Mouse (Mus musculus) CH12.LX (cell line): ENCODE data around the gene Btbd9.

ENCODE experiments used
- CHD1 ChIP-seq: IDR thresholded peaks from 2 replicates; pipeline ENCODE4 v1.6.1; 2012; ENCODE audit warnings: low read depth, low read length, improper control_type of control experiment, inconsistent platforms
- CHD2 ChIP-seq: IDR thresholded peaks from 2 replicates; pipeline ENCODE4 v1.6.1; 2011; ENCODE audit warnings: low read length, improper control_type of control experiment
- CTCF ChIP-seq, 2 experiments: IDR thresholded peaks in 1 of 2; conservative IDR thresholded peaks in 1 of 2; 2 replicates each; pipeline ENCODE4 v1.5.1; 2011 to 2012; ENCODE audit warnings: low read depth in 2 of 2, low read length in 2 of 2, improper control_type of control experiment in 1 of 2, inconsistent platforms in 1 of 2, mild to moderate bottlenecking in 1 of 2, moderate library complexity in 1 of 2
- E2F4 ChIP-seq: IDR thresholded peaks from 2 replicates; pipeline ENCODE4 v1.6.1; 2011; ENCODE audit warnings: low read depth, low read length, improper control_type of control experiment; ENCODE audit not compliant: insufficient replicate concordance
- EP300 ChIP-seq: IDR thresholded peaks from 2 replicates; pipeline ENCODE4 v1.6.1; 2011; ENCODE audit warnings: low read length, improper control_type of control experiment
- ETS1 ChIP-seq: conservative IDR thresholded peaks from 2 replicates; pipeline ENCODE4 v1.6.1; 2012; ENCODE audit warnings: low read depth, mild to moderate bottlenecking, inconsistent platforms, low read length, improper control_type of control experiment, moderate library complexity
- HCFC1 ChIP-seq: IDR thresholded peaks from 2 replicates; pipeline ENCODE4 v1.6.1; 2012; ENCODE audit warnings: low read depth, mild to moderate bottlenecking, inconsistent platforms, low read length, improper control_type of control experiment
- MAFK ChIP-seq: IDR thresholded peaks from 2 replicates; pipeline ENCODE4 v1.6.1; 2011; ENCODE audit warnings: low read length, improper control_type of control experiment; ENCODE audit not compliant: insufficient replicate concordance
- NELFE ChIP-seq: IDR thresholded peaks from 2 replicates; pipeline ENCODE4 v1.6.1; 2011; ENCODE audit warnings: low read depth, low read length, improper control_type of control experiment
- POLR2A ChIP-seq: IDR thresholded peaks from 2 replicates; pipeline ENCODE4 v1.6.1; 2011; ENCODE audit warnings: low read depth, mild to moderate bottlenecking, improper control_type of control experiment, low read length
- SIN3A ChIP-seq: IDR thresholded peaks from 2 replicates; pipeline ENCODE4 v1.6.1; 2012; ENCODE audit warnings: low read length, improper control_type of control experiment, inconsistent platforms
- USF1 ChIP-seq: IDR thresholded peaks from 2 replicates; pipeline ENCODE4 v1.6.1; 2014; ENCODE audit warnings: low read depth, mild to moderate bottlenecking, inconsistent platforms, low read length, improper control_type of control experiment
- USF2 ChIP-seq: conservative IDR thresholded peaks from 2 replicates; pipeline ENCODE4 v1.6.1; 2011; ENCODE audit warnings: low read depth, low read length, improper control_type of control experiment
- ZMIZ1 ChIP-seq: IDR thresholded peaks from 2 replicates; pipeline ENCODE4 v1.6.1; 2012; ENCODE audit warnings: low read depth, mild to moderate bottlenecking, inconsistent platforms, low read length, improper control_type of control experiment

DNA sequence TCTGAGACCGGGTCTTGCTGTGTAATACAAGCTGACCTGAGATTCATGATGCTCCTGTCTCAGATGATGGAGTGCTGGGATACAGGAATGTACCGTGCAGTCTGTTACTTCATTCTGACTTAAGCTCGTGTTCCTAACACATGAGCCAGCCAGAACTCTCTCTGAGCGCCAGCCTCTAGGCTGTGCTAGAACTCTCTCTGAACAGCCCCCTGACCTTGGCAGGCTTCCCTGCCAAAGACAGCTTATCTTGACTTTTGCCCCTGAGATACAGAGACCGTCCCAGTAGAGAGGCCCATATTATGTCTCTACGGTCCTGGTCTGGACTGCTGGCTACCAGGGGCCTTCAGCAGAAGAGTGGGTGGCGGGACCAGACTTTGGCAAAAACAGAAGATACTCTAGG, 332.7 kb downstream of the Btbd9 start:
- TF ChIP-seq CTCF (conservative IDR thresholded peaks at IDR 0.05 in 1 of 2, IDR thresholded peaks at IDR 0.05 in 1 of 2; ENCODE audit: low read depth in 2 of 2, low read length in 2 of 2), result no peak
- TF ChIP-seq USF2, result no peak
- no peak for TF ChIP-seq E2F4
- no peak for TF ChIP-seq EP300
- TF ChIP-seq MAFK, result no peak
- no peak for TF ChIP-seq CHD2
- TF ChIP-seq POLR2A, result no peak
- TF ChIP-seq NELFE, result no peak
- no peak for TF ChIP-seq ZMIZ1
- no peak for TF ChIP-seq USF1
- TF ChIP-seq ETS1, result no peak
- TF ChIP-seq CHD1, result no peak
- TF ChIP-seq HCFC1, result no peak
- no peak for TF ChIP-seq SIN3A
